Mouse (Mus musculus) myocyte (in vitro differentiated cells): ENCODE measurements around the gene Mettl2.
"Not testable (repeated sequence)": the region's sequence is repeated elsewhere in the genome, so short reads cannot be mapped to it uniquely, and the experiment has no call there.

Experiments used
- MAX ChIP-seq: IDR thresholded peaks from one replicate; pipeline ENCODE4 v1.6.1; 2011; ENCODE audit warnings: low read depth, mild to moderate bottlenecking, control low read depth
- MYOD1 ChIP-seq, 3 experiments: IDR thresholded peaks; one replicate each; pipeline ENCODE4 v1.6.1; 2011; ENCODE audit warnings: control low read depth in 2 of 3, low read depth in 2 of 3, mild to moderate bottlenecking in 2 of 3, moderate library complexity in 1 of 3; ENCODE audit not compliant: insufficient read length in 2 of 3, control insufficient read depth in 1 of 3
- MYOG ChIP-seq, 3 experiments: IDR thresholded peaks; one replicate each; pipeline ENCODE4 v1.6.1; 2011; ENCODE audit warnings: control low read depth in 2 of 3, low read depth in 2 of 3, mild to moderate bottlenecking in 2 of 3; ENCODE audit not compliant: insufficient read length in 2 of 3, control insufficient read depth in 1 of 3, insufficient read depth in 1 of 3
- POLR2A ChIP-seq: IDR thresholded peaks from one replicate; pipeline ENCODE4 v1.6.1; 2011; ENCODE audit warnings: low read depth, mild to moderate bottlenecking, control low read depth, moderate library complexity; ENCODE audit not compliant: insufficient read length
- POLR2AphosphoS2 ChIP-seq: IDR thresholded peaks from one replicate; pipeline ENCODE4 v1.6.1; 2011; ENCODE audit warnings: low read depth, control low read depth; ENCODE audit not compliant: insufficient read length
- REST ChIP-seq: IDR thresholded peaks from one replicate; pipeline ENCODE4 v1.6.1; 2011; ENCODE audit warnings: mild to moderate bottlenecking, control low read depth, moderate library complexity; ENCODE audit not compliant: insufficient read depth, insufficient read length
- TCF12 ChIP-seq: IDR thresholded peaks from one replicate; pipeline ENCODE4 v1.6.1; 2011; ENCODE audit warnings: mild to moderate bottlenecking, control low read depth; ENCODE audit not compliant: poor library complexity, insufficient read depth, severe bottlenecking
- TCF3 ChIP-seq: IDR thresholded peaks from one replicate; pipeline ENCODE4 v1.6.1; 2011; ENCODE audit warnings: low read depth, control low read depth; ENCODE audit not compliant: insufficient read length
- USF1 ChIP-seq: IDR thresholded peaks from one replicate; pipeline ENCODE4 v1.6.1; 2011; ENCODE audit warnings: low read depth, mild to moderate bottlenecking, control low read depth, moderate library complexity

- TF ChIP-seq MYOD1 (IDR thresholded peaks at IDR 0.05; ENCODE audit: control insufficient read depth in 1 of 3, insufficient read length in 2 of 3, low read depth in 2 of 3); USF1; TCF3; POLR2A; TCF12; POLR2AphosphoS2; REST; MAX; MYOG (IDR thresholded peaks at IDR 0.05; ENCODE audit: control insufficient read depth in 1 of 3, insufficient read depth in 1 of 3, insufficient read length in 2 of 3, low read depth in 2 of 3): not testable (repeated sequence)
Measured at GRCm38 (mm10) chr11:105140512-105140911, 14.3 kb downstream of the Mettl2 start.
